Mouse (Mus musculus) lung, postnatal 0 days (tissue): ENCODE measurements around the gene Krt20. TPM values are rescaled to one million over a fixed set of nuclear protein-coding genes. Genes with fewer than 3 reads are reported as not detected.
A peak's percentile ranks its signal among the peaks of the same experiment; 100 is the strongest.

Experiments
- ATAC-seq: fragments of 200-750 bp; cut with Nextera tagmentation; 2 replicates; pipeline ENCODE4 v1.8.0; 2017; ENCODE audit warnings: moderate library complexity
- DNase-seq: peaks from one replicate; pipeline ENCODE4 v3.0.0-alpha.2; 2016; ENCODE audit warnings: low spot score
- H3K27ac ChIP-seq: fragments of 300-500 bp; sonication (generic); 2 replicates; pipeline ENCODE4 v1.5.1; 2014; ENCODE audit warnings: antibody characterized with exemption, mild to moderate bottlenecking, low read length, mixed read lengths
- H3K27me3 ChIP-seq: fragments of 300-500 bp; sonication (generic); replicated peaks from 2 replicates; pipeline ENCODE4 v1.6.1; 2014; ENCODE audit warnings: low read length, mixed read lengths; ENCODE audit not compliant: insufficient read depth
- H3K36me3 ChIP-seq: fragments of 300-500 bp; sonication (generic); 2 replicates; pipeline ENCODE4 v1.6.1; 2014; ENCODE audit warnings: low read length, mixed read lengths; ENCODE audit not compliant: insufficient read depth
- H3K4me1 ChIP-seq: fragments of 300-500 bp; sonication (generic); 2 replicates; pipeline ENCODE4 v1.6.1; 2014; ENCODE audit warnings: antibody characterized with exemption, low read depth, low read length, mixed read lengths; ENCODE audit not compliant: insufficient read depth
- H3K4me2 ChIP-seq: fragments of 300-500 bp; sonication (generic); replicated peaks from 2 replicates; pipeline ENCODE4 v1.6.1; 2014; ENCODE audit warnings: low read depth, mild to moderate bottlenecking, low read length, moderate library complexity, mixed read lengths
- H3K4me3 ChIP-seq: fragments of 300-500 bp; sonication (generic); 2 replicates; pipeline ENCODE4 v1.5.1; 2014; ENCODE audit warnings: low read depth, low read length
- H3K9ac ChIP-seq: fragments of 300-500 bp; sonication (generic); replicated peaks from 2 replicates; pipeline ENCODE4 v1.6.1; 2014; ENCODE audit warnings: low read depth, mild to moderate bottlenecking
- H3K9me3 ChIP-seq: fragments of 300-500 bp; sonication (generic); 2 replicates; pipeline ENCODE4 v1.6.1; 2016; ENCODE audit warnings: low read length, mixed read lengths
- CTCF ChIP-seq: IDR thresholded peaks from 2 replicates; pipeline ENCODE4 v1.5.1; 2016; ENCODE audit warnings: antibody characterized with exemption, mild to moderate bottlenecking
- EP300 ChIP-seq: IDR thresholded peaks from 2 replicates; pipeline ENCODE4 v1.6.1; 2016; ENCODE audit warnings: antibody characterized with exemption, mild to moderate bottlenecking, control low read depth
- WGBS: fragments of 180-500 bp; shearing (Covaris S2); extraction: QIAGEN DNeasy Blood & Tissue Kit; methylation state at CpG from one replicate; pipeline ENCODE4 v1.1.7; 2014; 5-methylcytosine and 5-hydroxymethylcytosine counted together
- polyA plus RNA-seq: library from polyadenylated mRNA; unstranded; fragments of >200 nt; fragmentation: Nextera tagmentation; extraction: Ambion mirVana; gene quantifications from 2 replicates; pipeline ENCODE4 v1.2.1, GENCODE M21; 2015

Gene Krt20
- polyA plus RNA-seq, 1 experiment from 2014 or later, result 0.31 TPM

DNA sequence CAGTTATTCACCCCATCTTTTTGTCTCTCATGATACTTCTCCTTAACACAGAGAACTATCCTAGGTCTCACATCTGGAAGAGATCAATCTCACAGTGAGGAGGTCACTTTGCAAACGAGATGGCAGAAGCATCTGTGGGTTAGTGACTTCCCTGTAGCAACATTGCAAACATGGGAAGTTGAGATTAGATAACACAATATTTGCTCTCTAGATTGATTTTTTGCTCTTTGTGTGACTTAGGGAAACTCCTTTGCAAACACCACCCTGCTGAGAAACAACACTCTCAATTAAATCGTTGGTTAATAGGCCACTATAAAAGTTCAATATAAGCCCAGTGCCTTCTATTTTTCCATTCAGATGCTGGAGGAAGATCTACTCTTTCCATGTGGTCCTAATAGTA, 10.8 kb upstream of the Krt20 start:
- H3K27me3 ChIP-seq, result no peaks in the 10 kb centered on the region
- H3K27ac ChIP-seq, result no peak overlapping the region
- H3K4me1 ChIP-seq, result no peaks in the 10 kb centered on the region
- H3K4me2 ChIP-seq, result no peak overlapping the region
- no peaks in the 10 kb centered on the region for H3K36me3 ChIP-seq
- no peak overlapping the region for H3K4me3 ChIP-seq
- DNase-seq (no peak), ATAC-seq (no peak)
- no peak overlapping the region for H3K9ac ChIP-seq
- 20% methylated on average over 2 of the region's 2 CpGs for WGBS
- H3K9me3 ChIP-seq, result no peaks in the 10 kb centered on the region
- TF ChIP-seq CTCF (no peak), EP300 (no peak)

DNA sequence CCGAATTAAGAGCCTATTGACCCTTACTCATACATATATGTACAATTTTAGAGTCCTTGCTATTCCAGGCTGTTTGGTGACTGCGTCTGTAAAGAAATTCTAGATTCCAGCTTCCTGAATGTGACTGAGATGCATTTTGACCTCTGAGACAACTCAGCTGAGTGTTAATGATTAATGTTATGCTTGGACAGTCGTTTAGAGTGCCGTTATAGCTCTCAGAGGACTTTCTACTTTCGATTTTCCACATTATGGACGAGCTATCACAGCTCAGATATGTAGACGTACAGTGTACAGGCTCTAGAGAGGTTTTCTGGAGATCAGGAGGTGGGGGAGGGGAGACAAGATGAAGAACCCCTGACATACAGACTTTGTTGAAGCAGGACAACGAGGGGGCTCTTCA, 3.3 kb upstream of the Krt20 start:
- Histone ChIP-seq H3K9ac (no peak overlapping the region), H3K9me3 (no peaks in the 10 kb centered on the region), H3K4me1 (no peaks in the 10 kb centered on the region), H3K4me3 (no peak overlapping the region), H3K27me3 (no peaks in the 10 kb centered on the region), H3K36me3 (no peaks in the 10 kb centered on the region), H3K27ac (no peak overlapping the region), H3K4me2 (no peak overlapping the region)
- WGBS, result 24% methylated on average over 8 of the region's 8 CpGs
- no peak for DNase-seq
- TF ChIP-seq CTCF (no peak), EP300 (no peak)
- no peak for ATAC-seq

DNA sequence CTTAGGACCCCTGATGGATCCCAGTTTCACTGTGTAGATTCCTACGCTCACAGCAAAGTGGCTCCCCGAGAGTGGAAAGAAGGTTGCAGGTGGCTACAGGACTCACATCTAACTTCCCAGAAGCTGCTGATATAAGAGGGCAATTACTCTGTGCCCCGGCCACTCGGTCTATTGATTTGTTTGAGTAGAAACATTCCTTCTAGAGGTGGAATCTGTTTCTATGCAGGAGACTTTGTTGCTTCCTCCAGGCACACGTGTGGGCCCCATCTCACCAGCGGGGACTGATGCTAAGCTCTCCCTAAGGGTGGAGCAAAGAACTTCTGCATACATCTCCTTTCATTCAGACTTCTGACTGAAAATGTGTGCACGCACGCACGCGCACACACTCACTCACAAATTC, 1.5 kb upstream of the Krt20 start:
- TF ChIP-seq EP300, result no peak
- no peak for TF ChIP-seq CTCF
- no peak overlapping the region for H3K27ac ChIP-seq
- no peak overlapping the region for H3K4me2 ChIP-seq
- ATAC-seq (no peak), DNase-seq (no peak)
- no peaks in the 10 kb centered on the region for H3K36me3 ChIP-seq
- no peaks in the 10 kb centered on the region for H3K4me1 ChIP-seq
- no peak overlapping the region for H3K9ac ChIP-seq
- no peaks in the 10 kb centered on the region for H3K27me3 ChIP-seq
- no peaks in the 10 kb centered on the region for H3K9me3 ChIP-seq
- 50% methylated on average over 10 of the region's 10 CpGs for whole genome bisulfite sequencing
- no peak overlapping the region for H3K4me3 ChIP-seq

DNA sequence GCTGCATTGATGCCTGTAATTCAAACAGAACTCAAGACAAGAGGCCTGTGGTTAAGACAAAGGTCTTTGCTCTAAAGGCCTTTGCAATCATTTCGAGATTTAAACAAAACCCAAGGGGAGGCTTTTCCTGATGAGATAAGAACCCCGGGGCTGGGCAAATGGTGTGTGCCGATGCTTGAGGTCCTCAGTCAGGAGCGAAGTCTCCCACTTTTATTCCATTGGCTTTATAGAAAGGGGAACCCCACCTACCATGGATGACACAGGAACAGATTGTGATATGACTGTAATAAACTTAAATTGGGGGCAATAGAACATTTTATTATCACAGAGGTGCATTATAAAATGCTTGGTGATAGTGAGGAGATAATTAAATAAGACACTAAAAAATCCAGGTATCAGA, 1.3 kb downstream of the Krt20 start:
- ATAC-seq (no peak), DNase-seq (no peak)
- no peak overlapping the region for H3K4me3 ChIP-seq
- no peak overlapping the region for H3K27ac ChIP-seq
- WGBS, result 42% methylated on average over 4 of the region's 4 CpGs
- H3K4me1 ChIP-seq, result no peaks in the 10 kb centered on the region
- no peak overlapping the region for H3K4me2 ChIP-seq
- H3K36me3 ChIP-seq, result no peaks in the 10 kb centered on the region
- H3K27me3 ChIP-seq, result no peaks in the 10 kb centered on the region
- H3K9ac ChIP-seq, result no peak overlapping the region
- H3K9me3 ChIP-seq, result no peaks in the 10 kb centered on the region
- TF ChIP-seq EP300 (no peak), CTCF (no peak)

DNA sequence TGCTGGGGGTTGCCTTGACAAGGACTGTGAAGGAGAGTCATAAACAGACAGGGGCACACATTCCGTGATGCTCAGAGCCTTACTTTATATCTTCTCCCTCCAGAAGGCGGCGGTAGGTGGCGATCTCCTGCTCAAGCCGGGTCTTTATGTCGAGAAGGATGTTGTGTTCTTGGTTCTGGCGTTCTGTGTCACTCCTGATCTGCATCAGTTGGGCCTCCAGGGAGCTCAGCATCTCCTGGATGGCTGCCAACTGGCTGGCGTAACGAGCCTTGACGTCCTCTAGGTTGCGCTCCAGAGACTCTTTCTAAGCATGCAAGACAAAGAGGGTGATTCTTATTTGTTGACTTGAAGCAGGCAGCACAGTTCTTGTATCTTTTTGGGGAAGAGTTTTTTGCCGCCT, 7.3 kb downstream of the Krt20 start:
- Histone ChIP-seq H3K4me1 (no peaks in the 10 kb centered on the region), H3K27ac (no peak overlapping the region), H3K36me3 (no peaks in the 10 kb centered on the region), H3K4me2 (no peak overlapping the region), H3K9ac (no peak overlapping the region), H3K4me3 (no peak overlapping the region), H3K27me3 (no peaks in the 10 kb centered on the region), H3K9me3 (no peaks in the 10 kb centered on the region)
- TF ChIP-seq EP300, result no peak
- peak; percentile 24; the same call in 1 of the 2 replicates for TF ChIP-seq CTCF
- no peak for ATAC-seq
- WGBS, result 36% methylated on average over 12 of the region's 12 CpGs
- peak; percentile 43 for DNase-seq

DNA sequence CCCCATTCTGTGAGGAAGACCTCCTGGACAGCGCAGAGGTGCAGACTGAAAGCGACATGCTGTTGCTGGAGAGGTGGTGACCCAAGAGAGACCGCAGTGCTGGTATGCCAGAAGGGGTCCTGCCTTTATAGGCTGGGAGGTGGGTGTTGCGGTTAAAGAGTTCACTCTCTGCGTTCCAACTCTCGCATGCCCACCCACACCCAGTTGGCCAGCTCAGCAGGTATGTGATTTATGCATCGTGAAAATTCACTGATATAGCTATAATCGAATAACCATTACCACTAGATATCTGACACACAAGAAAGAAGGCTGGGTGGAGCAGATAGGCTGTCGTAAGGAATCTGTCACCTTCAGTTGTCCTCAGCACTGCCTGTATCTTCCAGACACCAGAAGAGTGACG, 15.8 kb downstream of the Krt20 start, which contains the start of gene Krt12:
Gene Krt12, minus strand, starts transcription at position 101 of the 400 bp plus-strand sequence.
- no peaks in the 10 kb centered on the region for H3K9me3 ChIP-seq
- H3K4me2 ChIP-seq, result no peak within 1 kb of the TSS
- no peak within 1 kb of the TSS for H3K27ac ChIP-seq
- H3K27me3 ChIP-seq, result no peaks in the 10 kb centered on the region
- no peak within 1 kb of the TSS for H3K9ac ChIP-seq
- WGBS, result 79% methylated on average over 10 of the region's 10 CpGs
- H3K36me3 ChIP-seq, result no peaks in the 10 kb centered on the region
- TF ChIP-seq CTCF (no peak), EP300 (no peak)
- no peak for DNase-seq
- no peak for ATAC-seq
- no peaks in the 10 kb centered on the region for H3K4me1 ChIP-seq
- H3K4me3 ChIP-seq, result no peak within 1 kb of the TSS

DNA sequence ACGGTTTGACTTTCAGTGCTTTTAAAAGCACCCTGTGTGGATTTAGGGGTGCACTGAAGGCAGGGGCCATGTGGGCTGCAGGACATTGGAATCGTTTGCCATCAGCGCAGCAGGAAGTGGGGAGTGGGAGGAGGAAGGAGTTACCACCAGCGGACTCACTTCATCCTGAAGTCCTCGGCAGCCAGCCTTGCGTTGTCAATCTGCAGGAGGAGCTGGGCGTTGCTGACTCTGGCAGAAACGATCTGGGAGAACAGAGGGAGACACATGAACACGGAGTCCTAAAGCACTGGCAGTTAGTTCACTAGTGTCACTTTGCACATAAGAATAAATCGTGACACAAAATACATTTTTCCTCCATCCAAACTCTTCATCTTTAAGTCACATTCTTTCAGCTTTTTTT, 17.4 kb downstream of the Krt20 start:
- H3K4me1 ChIP-seq, result no peaks in the 10 kb centered on the region
- DNase-seq (no peak), ATAC-seq (no peak)
- no peaks in the 10 kb centered on the region for H3K27me3 ChIP-seq
- no peak overlapping the region for H3K4me3 ChIP-seq
- H3K27ac ChIP-seq, result no peak overlapping the region
- H3K36me3 ChIP-seq, result no peaks in the 10 kb centered on the region
- 26% methylated on average over 10 of the region's 10 CpGs for WGBS
- TF ChIP-seq CTCF, result no peak
- TF ChIP-seq EP300, result no peak
- no peaks in the 10 kb centered on the region for H3K9me3 ChIP-seq
- no peak overlapping the region for H3K9ac ChIP-seq
- H3K4me2 ChIP-seq, result no peak overlapping the region
